Mouse (Mus musculus) kidney, adult 10 weeks (tissue): ENCODE data around the gene Fam19a5. TPM values are rescaled to one million over a fixed set of nuclear protein-coding genes. Genes with fewer than 3 reads are reported as not detected.

Source experiments
- polyA plus RNA-seq: library from polyadenylated mRNA; stranded (reverse); fragments of 350-450 nt; fragmentation: Illumina TruSeq; extraction: RNeasy Lipid Tissue Mini Kit (QIAGEN cat#74804); gene quantifications from one replicate; pipeline ENCODE4 v1.2.3, GENCODE M21; 2014; ENCODE audit warnings: low read depth, low replicate concordance

Gene Fam19a5
- 2.6 TPM for polyA plus RNA-seq

DNA sequence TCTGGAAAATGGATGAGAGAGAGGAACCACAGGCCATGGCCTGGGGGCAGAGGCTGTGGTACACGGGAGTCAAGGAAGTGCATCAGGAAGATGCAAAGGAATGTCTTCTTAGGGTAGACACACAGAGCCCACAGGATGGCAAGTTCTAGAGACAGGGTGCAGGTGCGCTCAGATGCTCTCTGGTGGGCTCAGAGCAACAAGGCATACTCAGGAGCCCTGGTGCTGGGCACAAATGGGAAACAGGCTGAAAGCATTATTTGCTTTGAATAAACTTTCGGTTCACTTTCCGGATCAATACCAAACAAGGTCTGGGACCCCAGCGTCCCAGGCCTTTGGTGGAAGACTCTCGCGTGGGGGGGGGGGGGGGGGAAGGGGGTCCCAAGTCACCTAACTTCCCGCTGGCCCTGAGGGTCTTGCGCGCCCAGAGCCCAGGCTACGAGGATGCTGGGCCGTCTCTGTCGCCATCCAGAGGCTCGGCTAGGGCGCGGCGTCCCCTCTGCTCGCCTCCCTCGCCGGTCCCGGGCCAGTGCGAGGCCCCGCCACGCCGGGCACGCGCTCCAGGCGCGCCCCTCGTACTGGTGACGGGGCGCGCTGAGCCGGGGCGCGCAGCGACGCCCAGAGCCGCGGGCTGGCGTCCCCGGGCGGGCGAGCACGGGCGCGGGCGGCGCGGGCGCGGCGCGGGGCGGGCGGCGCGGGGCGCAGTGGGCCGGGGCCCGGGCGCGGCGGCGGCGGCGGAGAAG lies at the start of gene Fam19a5:
Fam19a5 (plus strand) TSS at position 701 of the 740 bp plus-strand sequence.

